Mouse (Mus musculus): Measurements from ENCODE around the gene Tomt.

Gene Tomt

GRCm38 (mm10) chr7:101857094-101857493 is 49.1 kb downstream of the Tomt start, which contains the start of gene Folr2:
Gene Folr2, minus strand, starts transcription at chr7:101857194.
- no peak for DNase-seq (ENCODE audit: low spot score)

GRCm38 (mm10) chr7:101853816-101854215 is 52.3 kb downstream of the Tomt start:
- no peak for DNase-seq (ENCODE audit: low spot score)

GRCm38 (mm10) chr7:101852846-101853245 is 53.3 kb downstream of the Tomt start:
- no peak for DNase-seq (ENCODE audit: low spot score)

GRCm38 (mm10) chr7:101851689-101852088 is 54.5 kb downstream of the Tomt start:
- no peak for DNase-seq (ENCODE audit: low spot score)
